Mouse (Mus musculus) layer of hippocampus, adult 9-11 months (tissue): ENCODE data around the gene Gm5861.
"Not testable (repeated sequence)": the region's sequence is repeated elsewhere in the genome, so short reads cannot be mapped to it uniquely, and the experiment has no call there.

Experiments used
- DNase-seq: peaks from one replicate; pipeline ENCODE4 v3.0.0; 2022

Gene Gm5861

GRCm38 (mm10) chr5:11182772-11183171 lies at the start of gene Gm5861:
Gene Gm5861, plus strand, starts transcription at chr5:11183072.
- not testable (repeated sequence) for DNase-seq

DNA sequence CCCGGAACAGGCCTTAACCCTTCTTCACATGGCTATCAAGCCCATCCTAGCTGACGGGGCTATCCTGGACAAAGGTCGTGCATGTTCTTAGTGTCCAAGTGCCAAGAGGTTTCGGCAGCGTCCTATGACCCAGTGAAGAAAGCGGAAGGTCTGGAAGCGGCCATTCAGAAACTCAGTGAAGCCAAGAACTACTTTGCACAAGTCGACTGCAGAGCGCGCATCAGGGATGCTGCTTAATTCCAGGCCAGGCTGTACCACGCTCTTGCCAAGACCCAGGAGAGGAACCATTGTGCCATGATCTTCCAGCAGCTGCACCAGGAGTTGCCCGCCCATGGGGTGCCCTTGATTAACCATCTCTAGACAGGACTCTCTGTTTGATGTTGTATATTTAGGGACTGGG lies 44.8 kb upstream of the Gm5861 start:
- not testable (repeated sequence) for DNase-seq
